Mouse (Mus musculus): ENCODE measurements at regions not wholly inside any gene's neighbourhood (a gene's known extent, or its start where the extent isn't known, plus 50 kb on each side); places are given as distances from the start of the nearest gene placed in this dataset.

GRCm38 (mm10) chr13:85437009-85437408 is 148.1 kb upstream of the Rasa1 start:
- DNase-seq = no peak
- intact Hi-C loops (cut with DNase I) = no loop called here

- intact Hi-C loops (cut with DNase I) = no loop called here
- no peak for DNase-seq
Measured at GRCm38 (mm10) chr13:85436254-85436653, 147.3 kb upstream of the Rasa1 start.

DNA sequence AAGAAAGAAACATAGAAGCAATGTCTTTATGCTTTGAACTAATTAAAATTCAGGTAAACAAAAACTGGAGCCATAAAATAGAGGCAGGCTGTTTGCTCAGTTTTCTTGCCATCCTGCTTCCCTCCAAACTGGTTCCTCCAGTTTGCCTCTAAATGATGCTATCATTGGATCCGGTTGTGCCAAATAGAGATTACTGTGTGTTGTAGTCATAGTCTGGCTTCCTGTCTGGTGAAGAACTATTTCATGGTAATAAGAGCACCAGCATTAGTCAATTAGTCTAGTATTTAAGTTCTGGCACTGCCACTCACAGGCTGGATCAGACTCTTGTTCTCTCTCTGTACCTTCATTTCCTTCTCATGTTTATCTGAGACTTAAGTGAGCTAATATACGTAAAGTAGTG is 141.9 kb upstream of the Rasa1 start:
- intact Hi-C loops (cut with DNase I) = no loop called here

DNA sequence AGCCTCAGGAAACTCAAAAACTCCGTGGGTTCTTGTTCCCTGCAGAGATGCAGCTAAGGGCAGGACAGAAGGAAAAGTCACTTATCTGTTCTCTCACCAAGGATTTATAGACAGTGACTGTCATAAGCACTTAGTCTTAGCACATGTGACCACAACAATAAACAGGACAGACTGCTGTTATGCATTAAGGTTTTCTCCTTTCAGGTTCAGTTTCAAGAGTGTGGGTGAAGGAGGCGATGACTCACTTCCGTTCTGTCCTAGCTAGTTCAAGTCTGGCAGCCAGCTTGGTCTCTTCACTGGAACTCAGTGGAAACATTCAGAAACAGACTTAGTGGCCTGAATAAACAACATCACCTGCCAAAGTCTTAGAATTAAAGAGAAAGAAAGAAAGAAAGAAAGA is 141.1 kb upstream of the Rasa1 start:
- peak in 1 of 2 experiments; percentile 17 for DNase-seq
- intact Hi-C loops (cut with DNase I) = no loop called here

More for the DNA sequence above, 141.9 kb upstream of the Rasa1 start:
- DNase-seq = no peak

- intact Hi-C loops (cut with DNase I) = no loop called here
- DNase-seq = no peak
Measured at GRCm38 (mm10) chr13:85418671-85419070, 129.7 kb upstream of the Rasa1 start.

GRCm38 (mm10) chr13:85414951-85415350 is 126.0 kb upstream of the Rasa1 start:
- DNase-seq = no peak
- intact Hi-C loops (cut with DNase I) = no loop called here

- DNase-seq = no peak
- intact Hi-C loops (cut with DNase I) = no loop called here
Measured at GRCm38 (mm10) chr13:85411327-85411726, 122.4 kb upstream of the Rasa1 start.

GRCm38 (mm10) chr13:85398834-85399233 is 109.9 kb upstream of the Rasa1 start:
- DNase-seq = no peak
- intact Hi-C loops (cut with DNase I) = no loop called here

DNA sequence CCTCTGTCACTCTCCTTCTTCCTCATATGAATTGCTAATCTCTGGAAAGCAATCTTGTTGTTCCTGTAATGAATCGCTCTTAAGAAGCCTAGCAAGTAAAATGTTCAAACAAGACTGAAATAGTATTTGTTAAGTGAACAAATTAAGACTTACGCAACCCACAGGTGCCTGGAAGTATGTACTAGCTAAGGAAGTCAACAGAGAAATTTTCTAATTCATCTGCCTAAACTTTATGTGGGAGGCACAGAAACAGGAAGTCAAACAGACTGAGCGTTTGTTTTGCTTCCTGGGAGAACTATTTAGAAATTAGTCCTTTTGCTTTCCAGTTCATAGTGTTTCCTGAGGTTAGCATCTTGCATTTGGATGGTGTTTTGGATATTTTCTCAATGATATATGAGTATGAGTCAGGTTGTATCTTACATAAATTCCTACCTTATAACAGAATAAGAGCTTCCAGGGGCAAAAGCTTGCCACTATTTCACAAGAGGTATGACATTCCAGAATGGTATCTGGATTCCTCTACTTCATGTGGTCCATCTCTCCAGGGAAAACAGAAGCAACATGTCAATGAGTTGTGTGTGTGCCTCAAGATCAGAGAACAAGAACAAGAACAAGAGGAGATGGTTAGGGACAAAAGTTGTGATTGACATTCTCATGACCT is 87.5 kb upstream of the Rasa1 start:
- no peak for DNase-seq
- intact Hi-C loops (cut with DNase I) = no loop called here

- intact Hi-C loops (cut with DNase I) = no loop called here
- no peak for DNase-seq
Measured at GRCm38 (mm10) chr13:85359621-85360020, 70.7 kb upstream of the Rasa1 start.

DNA sequence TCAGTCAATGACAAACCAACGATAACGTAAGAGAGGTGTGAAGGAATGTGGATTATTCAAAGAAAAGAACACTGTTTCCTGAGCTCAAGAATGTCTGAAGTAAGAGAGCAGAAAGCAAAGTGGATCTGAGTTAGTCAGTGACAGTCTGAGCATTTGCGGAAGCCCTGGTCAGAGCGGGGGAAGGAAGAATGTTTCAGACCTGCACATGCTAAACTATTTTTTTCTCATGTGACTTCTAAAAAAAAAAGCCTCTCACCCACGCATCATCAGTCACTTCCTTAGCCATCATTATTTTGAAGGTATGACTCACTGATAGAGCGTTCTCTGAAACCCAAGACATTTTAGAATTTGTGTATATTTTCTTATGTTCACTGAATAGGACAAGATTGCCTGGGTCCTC is 70.2 kb upstream of the Rasa1 start:
- DNase-seq = no peak
- intact Hi-C loops (cut with DNase I) = no loop called here

GRCm38 (mm10) chr13:85352061-85352460 is 63.1 kb upstream of the Rasa1 start:
- no peak for DNase-seq
- intact Hi-C loops (cut with DNase I) = no loop called here
